Mouse (Mus musculus): Measurements from ENCODE around the gene Spocd1.

DNA sequence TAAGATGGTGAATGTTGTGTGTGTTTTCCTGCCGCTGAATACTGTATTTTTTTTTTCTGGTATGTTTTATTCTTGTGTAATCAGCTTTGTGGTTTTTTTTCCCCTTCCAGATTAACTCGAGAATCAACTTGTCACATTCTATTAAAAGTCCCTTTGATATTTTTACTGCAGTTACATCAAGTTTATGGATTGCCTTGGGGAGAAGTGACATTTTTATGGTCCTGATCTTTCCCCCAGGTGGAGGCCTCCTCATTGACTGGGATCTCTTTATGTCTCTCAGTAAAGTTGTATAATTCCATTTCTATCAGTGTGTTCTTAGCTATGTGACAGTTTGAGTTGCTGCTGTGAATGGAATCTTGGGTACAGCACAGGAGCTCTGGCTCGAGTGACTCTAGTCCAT, 20.2 kb upstream of the Spocd1 start:
- TF ChIP-seq HCFC1 (IDR thresholded peaks at IDR 0.05; ENCODE audit: borderline replicate concordance, insufficient read depth, low read length), result no peak
- TF ChIP-seq CHD2 (IDR thresholded peaks at IDR 0.05; ENCODE audit: low read depth, low read length), result no peak
- no peak for TF ChIP-seq ZNF384 (IDR thresholded peaks at IDR 0.05; ENCODE audit: low read depth, low read length)
- TF ChIP-seq ZC3H11A (IDR thresholded peaks at IDR 0.05; ENCODE audit: borderline replicate concordance, low read depth, low read length), result no peak
